Comparison of ENCODE assay signal across 8 mouse cellular contexts in the genomic region with DNA sequence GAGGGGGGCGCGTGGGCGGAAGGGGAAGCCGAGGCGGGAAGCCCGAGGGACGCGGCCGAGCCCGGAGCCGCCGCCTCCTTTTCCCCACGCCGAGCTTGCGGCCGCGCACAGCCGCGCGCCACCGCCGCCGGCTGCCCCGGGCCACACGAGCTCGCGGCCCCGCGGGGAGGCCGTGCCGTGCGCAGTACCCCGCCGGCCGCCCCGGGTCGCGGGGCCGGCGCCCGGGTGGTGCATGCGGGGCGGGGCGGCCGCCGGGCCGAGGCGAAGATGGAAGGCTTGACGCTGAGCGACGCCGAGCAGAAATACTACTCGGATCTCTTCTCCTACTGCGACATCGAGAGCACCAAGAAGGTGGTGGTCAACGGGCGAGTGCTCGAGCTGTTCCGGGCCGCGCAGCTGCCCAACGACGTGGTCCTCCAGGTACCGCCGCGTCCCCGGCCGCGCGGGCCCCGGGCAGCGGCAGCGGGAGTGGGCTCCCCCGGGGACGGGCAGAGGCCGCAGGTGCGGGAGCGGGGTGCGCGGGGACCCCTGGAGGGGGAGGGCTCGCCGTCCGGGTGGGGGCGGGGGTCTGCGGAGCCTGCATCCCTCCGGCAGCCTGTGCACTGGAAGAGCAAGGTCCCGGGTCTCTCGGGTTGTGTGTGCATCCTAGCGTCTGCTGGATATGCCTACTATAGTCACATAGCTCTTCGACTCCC. TPM values are rescaled to one million over a fixed set of nuclear protein-coding genes. Genes with fewer than 3 reads are reported as not detected.
DNase-seq lines count a peak whose midpoint lies in the region; ATAC-seq and TF ChIP-seq lines count a peak whose summit lies in the region.

A gene (plus strand): TSS at position 166 of the 695 bp plus-strand sequence.

- under 1% methylated on average over 87 of the region's 90 CpGs for WGBS in heart, adult 2 months
- WGBS in intestine, embryonic 16.5 days: under 1% methylated on average over 82 of the region's 90 CpGs
- under 1% methylated on average over 57 of the region's 90 CpGs for WGBS in lung, embryonic 16.5 days

- peaks cover 3% of the 10 kb centered on the region for H3K79me2 ChIP-seq in heart, adult 2 months (replicated peaks; ENCODE audit: control insufficient read depth, insufficient read depth, low read length)

- H3K27me3 ChIP-seq in heart, adult 2 months (ENCODE audit: control insufficient read depth, insufficient read depth, low read length): no peaks in the 10 kb centered on the region
- no peaks in the 10 kb centered on the region for H3K27me3 ChIP-seq in intestine, embryonic 16.5 days (replicated peaks; ENCODE audit: control insufficient read depth, insufficient read depth, low read length)
- H3K27me3 ChIP-seq in lung, embryonic 16.5 days (ENCODE audit: control insufficient read depth, insufficient read depth, low read depth, low read length): no peaks in the 10 kb centered on the region

- TF ChIP-seq POLR2A in heart, adult 2 months (IDR thresholded peaks at IDR 0.05; ENCODE audit: insufficient read depth, low read depth, low read length): no peak

- intact Hi-C loops in heart, adult 2 months (cut with DNase I): loop anchor here (1.0 to 10.0 kb wide), 3 partner anchors 34 to 321 kb away; no protein-coding TSS in a partner anchor
- intact Hi-C loops in gastrocnemius, postnatal 36 days (cut with DNase I): loop anchor here (2.0 kb wide), 2 partner anchors 47 to 141 kb away; no protein-coding TSS in a partner anchor

- TF ChIP-seq CTCF in heart, adult 2 months (IDR thresholded peaks at IDR 0.05): no peak

- TF ChIP-seq EP300 in heart, adult 2 months (IDR thresholded peaks at IDR 0.05; ENCODE audit: insufficient read depth, low read depth, low read length): no peak

- H3K36me3 ChIP-seq in heart, adult 2 months (ENCODE audit: control insufficient read depth, insufficient read depth, low read length): peaks cover 2% of the 10 kb centered on the region
- no peaks in the 10 kb centered on the region for H3K36me3 ChIP-seq in intestine, embryonic 16.5 days (ENCODE audit: control insufficient read depth, insufficient read depth, low read length)
- no peaks in the 10 kb centered on the region for H3K36me3 ChIP-seq in lung, embryonic 16.5 days (ENCODE audit: control insufficient read depth, insufficient read depth, low read length)

- no peaks in the 10 kb centered on the region for H3K9me3 ChIP-seq in intestine, embryonic 16.5 days (ENCODE audit: control insufficient read depth, low read length)
- no peaks in the 10 kb centered on the region for H3K9me3 ChIP-seq in lung, embryonic 16.5 days (ENCODE audit: control insufficient read depth, low read length)

- H3K9ac ChIP-seq in heart, adult 2 months (ENCODE audit: low read depth, low read length): peak within 1 kb of the TSS; percentile 90
- H3K9ac ChIP-seq in intestine, embryonic 16.5 days (ENCODE audit: low read depth, low read length): peak within 1 kb of the TSS; percentile 96
- peak within 1 kb of the TSS; percentile 96 for H3K9ac ChIP-seq in lung, embryonic 16.5 days (ENCODE audit: low read length)

- H3K4me3 ChIP-seq in heart, adult 2 months: peak within 1 kb of the TSS; percentile 94
- H3K4me3 ChIP-seq in intestine, embryonic 16.5 days (ENCODE audit: low read length): peak within 1 kb of the TSS; percentile 96
- H3K4me3 ChIP-seq in lung, embryonic 16.5 days (ENCODE audit: low read length): peak within 1 kb of the TSS; percentile 97

- H3K27ac ChIP-seq in heart, adult 2 months: peak within 1 kb of the TSS; percentile 88
- peak within 1 kb of the TSS; percentile 87 for H3K27ac ChIP-seq in intestine, embryonic 16.5 days (ENCODE audit: low read length)
- H3K27ac ChIP-seq in lung, embryonic 16.5 days (ENCODE audit: low read length): peak within 1 kb of the TSS; percentile 85

- peak; percentile 79 for ATAC-seq in intestine, embryonic 16.5 days
- ATAC-seq in lung, embryonic 16.5 days (ENCODE audit: low read depth): peak; percentile 79

- DNase-seq in heart, adult 2 months: peak in 1 of 2 experiments; percentile 65
- no peak for DNase-seq in heart, adult 9 months (ENCODE audit: low spot score in 2 of 2)
- DNase-seq in NIH3T3 (ENCODE audit: low read depth): peak; percentile 55
- peak; percentile 71 for DNase-seq in embryo, embryonic 11 days
- DNase-seq in gastrocnemius, postnatal 36 days: peak; percentile 6 to 35
- DNase-seq in right cerebral cortex, postnatal 14 days: peak; percentile 37

- H3K4me2 ChIP-seq in intestine, embryonic 16.5 days (ENCODE audit: low read depth, low read length): peak within 1 kb of the TSS; percentile 89
- H3K4me2 ChIP-seq in lung, embryonic 16.5 days (ENCODE audit: low read depth, low read length): peak within 1 kb of the TSS; percentile 81

- H3K4me1 ChIP-seq in heart, adult 2 months (ENCODE audit: control insufficient read depth, insufficient read depth, low read length): peaks cover 1% of the 10 kb centered on the region
- peaks cover 7% of the 10 kb centered on the region for H3K4me1 ChIP-seq in intestine, embryonic 16.5 days (ENCODE audit: control insufficient read depth, insufficient read depth, low read length)
- H3K4me1 ChIP-seq in lung, embryonic 16.5 days (replicated peaks; ENCODE audit: control insufficient read depth, insufficient read depth, low read length): peaks cover 25% of the 10 kb centered on the region

RNA-seq across cellular contexts. Expression of the gene that starts here (rescaled TPM):
- total RNA-seq in heart, adult 2 months (2021): 10 to 100 TPM; 28.3 to 31.9 TPM
- polyA plus RNA-seq in heart, adult 2 months (2012; rRNA removed): 34.1 and 44.6 TPM in 2 replicates
- total RNA-seq in gastrocnemius, postnatal 36 days (2021): 10 to 100 TPM; 20.3 to 24.7 TPM
- polyA plus RNA-seq in intestine, embryonic 16.5 days (2015; fragmentation: Nextera tagmentation; extraction: Ambion mirVana): 6.2 and 6.3 TPM in 2 replicates
- polyA plus RNA-seq in lung, embryonic 16.5 days (2015; fragmentation: Nextera tagmentation; extraction: Ambion mirVana): 7.2 and 11.9 TPM in 2 replicates

Comparison
In these comparisons a context has a peak if more than half of its experiments do, and no peak if none do; other contexts are left out.
1. DNase-seq: peak in NIH3T3 (single experiment), embryo, embryonic 11 days (single experiment), gastrocnemius, postnatal 36 days (2 of 2) and right cerebral cortex, postnatal 14 days (single experiment); none in heart, adult 9 months (0 of 2).
2. Peak in every context shown above with its lines, with median percentiles within 50 percentile points of each other: H3K27ac ChIP-seq, H3K4me3 ChIP-seq and H3K9ac ChIP-seq.